Mouse (Mus musculus) ovary, adult 18-20 months (tissue): Measurements from ENCODE around the gene Mfsd14a.

Source experiments
- DNase-seq: peaks from one replicate; pipeline ENCODE4 v3.0.0; 2022; ENCODE audit warnings: low spot score, mixed read lengths

Gene Mfsd14a

DNA sequence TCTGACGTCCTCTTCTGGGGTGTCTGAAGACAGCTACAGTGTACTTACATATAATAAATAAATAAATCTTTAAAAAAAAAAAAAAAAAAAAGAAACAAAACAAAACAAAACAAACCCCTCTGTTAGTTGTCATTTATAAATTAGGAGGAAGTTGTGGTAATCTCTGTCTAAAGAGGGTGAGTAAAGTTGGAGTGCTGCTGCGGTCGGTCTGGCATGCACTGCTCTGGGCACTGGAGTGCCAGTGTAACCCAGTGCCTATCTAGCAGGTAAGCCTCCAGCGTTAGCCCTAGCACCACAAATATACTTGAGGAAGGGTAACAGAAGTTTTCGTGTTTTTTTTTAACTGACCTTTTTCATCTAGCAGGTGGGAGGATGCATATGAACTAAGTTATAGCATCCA, 61.5 kb downstream of the Mfsd14a start:
- no peak for DNase-seq

DNA sequence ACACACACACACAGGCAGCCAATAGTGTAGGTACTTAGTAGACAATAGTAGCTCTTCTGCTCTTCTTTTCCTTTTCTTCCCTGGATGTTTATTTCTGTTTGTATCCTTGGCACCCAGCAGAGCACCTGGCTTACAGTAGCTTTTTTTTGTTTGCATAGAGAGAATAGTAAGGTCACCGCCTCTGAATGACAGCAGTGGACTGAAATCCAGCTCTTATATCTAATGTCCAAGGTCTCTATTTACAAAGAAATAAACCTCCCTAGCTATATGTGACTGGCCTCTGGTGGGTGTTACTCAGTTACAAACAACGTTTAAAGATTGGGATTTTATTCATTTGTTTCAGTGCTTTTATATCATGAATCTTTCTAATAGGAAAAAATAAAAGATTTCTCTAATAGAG, 62.8 kb downstream of the Mfsd14a start:
- no peak for DNase-seq

DNA sequence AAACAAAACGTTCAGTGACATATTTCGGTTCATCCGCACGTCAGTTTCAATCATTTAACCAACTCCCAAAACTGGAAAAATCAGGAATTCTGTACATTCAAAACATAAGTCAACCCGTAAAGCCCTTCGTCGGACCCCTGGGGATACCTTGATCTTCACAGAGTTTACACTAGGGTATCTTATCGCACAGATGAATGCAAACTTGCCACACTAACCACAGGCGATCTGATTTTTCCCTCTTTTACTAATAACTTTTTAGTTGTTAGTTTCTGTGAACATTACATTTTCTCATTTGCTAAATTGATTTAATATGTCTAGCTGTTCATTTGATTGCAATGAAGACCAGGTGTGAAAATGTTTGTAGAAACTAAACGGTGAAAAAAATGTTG, 66.9 kb downstream of the Mfsd14a start:
- no peak for DNase-seq

DNA sequence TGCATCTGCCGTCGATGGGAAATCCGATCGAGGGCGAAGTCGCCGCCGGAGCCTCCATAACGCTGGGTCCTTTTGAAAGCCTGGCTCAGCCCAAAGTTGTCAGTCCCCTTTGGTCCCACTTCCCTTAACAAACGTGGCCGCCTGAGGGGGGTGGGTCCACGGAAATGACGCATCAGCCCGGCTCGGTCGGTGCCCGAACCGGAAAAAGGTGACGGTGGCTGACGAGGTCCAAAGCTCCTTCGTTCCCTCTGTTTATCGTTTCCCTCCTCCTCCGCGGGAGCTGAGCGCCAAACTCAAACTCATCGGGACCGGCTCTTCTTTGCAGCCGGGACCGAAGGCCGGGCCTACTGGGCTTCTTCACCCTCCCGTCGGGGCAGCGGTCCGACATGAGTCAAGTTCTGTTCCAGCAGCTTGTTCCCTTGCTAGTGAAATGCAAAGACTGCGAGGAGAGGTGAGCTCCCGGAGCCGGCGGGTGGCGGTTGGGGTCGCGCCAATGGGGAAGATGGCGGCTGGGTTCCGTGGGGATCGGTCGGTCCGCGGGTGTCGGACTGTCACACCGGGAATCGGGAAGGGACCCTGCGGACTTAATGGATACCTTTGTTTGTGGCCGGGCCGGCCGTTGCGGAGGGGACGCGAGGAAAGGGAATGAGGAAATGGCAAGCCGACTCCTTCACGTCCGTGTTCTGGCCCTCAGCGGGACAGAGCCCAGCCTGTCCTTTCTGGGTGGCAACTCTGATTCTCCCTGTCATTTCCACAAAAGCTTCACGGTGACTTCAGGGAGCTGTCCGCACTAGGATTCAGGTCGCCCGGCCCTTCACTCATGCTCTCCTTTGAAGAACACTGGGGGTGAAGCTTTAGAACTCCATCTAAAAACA, 67.5 kb downstream of the Mfsd14a start, which contains the start of gene Sass6:
Sass6 (plus strand) TSS at position 255 of the 875 bp plus-strand sequence.
- DNase-seq, result peak; percentile 93

DNA sequence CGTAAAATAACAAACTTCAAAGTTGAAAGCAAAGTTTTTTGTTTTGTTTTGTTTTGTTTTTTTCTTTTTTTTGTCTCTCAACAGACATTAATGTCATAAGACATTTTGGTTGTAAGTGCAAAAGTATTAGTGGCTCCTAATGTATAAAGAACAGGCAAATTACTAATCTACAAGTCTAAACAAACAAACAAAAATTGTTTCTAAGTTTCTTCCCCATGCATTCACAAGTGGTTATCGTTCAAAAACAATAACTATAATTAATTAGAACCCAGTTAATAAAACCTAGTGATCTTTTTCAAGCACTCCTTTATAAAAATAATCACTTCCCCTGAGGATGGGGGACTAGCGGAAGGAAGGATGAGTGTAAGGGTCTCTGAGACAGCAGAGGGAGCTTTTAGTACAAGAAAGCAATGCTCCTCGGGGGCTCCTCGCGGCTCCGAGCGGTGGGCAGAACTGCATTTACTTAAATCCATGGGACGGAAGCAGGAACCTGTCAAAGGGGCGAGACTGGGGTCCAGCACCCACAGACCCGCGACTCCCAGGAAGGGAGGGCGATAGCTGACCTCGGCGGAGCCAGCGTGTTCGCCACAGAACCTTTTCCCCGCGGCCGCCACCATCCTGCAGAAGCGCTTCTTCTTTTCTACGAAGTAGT, 68.3 kb downstream of the Mfsd14a start:
- DNase-seq, result peak; percentile 4

DNA sequence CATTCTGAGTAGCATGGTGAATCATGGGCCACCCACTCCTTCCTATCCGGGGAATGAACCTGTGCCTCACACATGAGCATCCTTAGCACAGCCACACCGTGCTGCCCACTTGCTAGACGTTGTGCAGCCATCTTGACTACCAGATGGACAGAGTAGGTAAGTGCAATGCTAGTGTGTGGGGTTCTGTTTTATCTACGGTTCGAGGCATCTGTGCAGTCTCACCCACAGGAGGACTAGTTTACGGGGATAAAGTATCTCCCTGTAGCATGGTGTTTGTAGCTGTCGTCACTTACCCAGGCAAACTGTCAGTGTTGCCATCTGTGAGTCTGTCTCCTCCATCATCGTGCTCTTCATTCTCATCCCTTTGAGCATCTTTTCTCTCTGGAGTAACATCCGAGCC, 80.3 kb downstream of the Mfsd14a start:
- DNase-seq, result no peak
